13 mouse cellular contexts compared by ENCODE assay signal in the genomic region with DNA sequence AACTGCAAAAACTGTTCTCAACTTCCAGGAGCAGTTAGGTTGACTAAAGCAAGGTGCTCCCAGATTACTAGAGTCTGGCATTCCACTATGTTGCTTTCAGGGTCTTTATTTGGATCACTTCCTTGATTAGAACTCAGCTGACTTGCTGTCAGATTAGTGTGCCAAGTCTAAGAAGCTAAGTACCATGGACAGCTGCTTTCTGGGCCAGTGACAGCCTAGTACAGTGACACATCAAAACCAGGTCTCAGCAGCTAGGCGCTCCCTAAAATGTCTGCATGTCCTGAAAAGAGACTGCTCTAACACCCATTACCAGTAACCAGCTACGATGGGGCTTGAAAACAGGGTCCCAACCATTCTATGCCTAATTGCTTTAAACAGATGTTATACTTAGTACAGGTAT. TPM values are rescaled to one million over a fixed set of nuclear protein-coding genes. Genes with fewer than 3 reads are reported as not detected.
DNase-seq lines count a peak whose midpoint lies in the region; ATAC-seq and TF ChIP-seq lines count a peak whose summit lies in the region.
"Had no signal": no experiment of that assay in that cellular context is flagged by ENCODE, and none has a peak within 500 bp of the region (broad histone marks: within the 10 kb centered on the region; RNA-seq: fewer than 3 reads in every experiment).

No protein-coding gene starts in this region.

- intact Hi-C loops in heart, postnatal 14 days (cut with DNase I), result no loop called here

- H3K4me2 ChIP-seq in midbrain, postnatal 0 days (ENCODE audit: low read depth, low read length, poor library complexity, severe bottlenecking), result no peak overlapping the region
- H3K4me2 ChIP-seq in stomach, postnatal 0 days (replicated peaks; ENCODE audit: low read depth), result no peak overlapping the region
- H3K4me2 ChIP-seq: embryonic facial prominence, embryonic 13.5 days; liver, embryonic 11.5 days had no signal

- no peak overlapping the region for H3K4me3 ChIP-seq in heart, embryonic 10.5 days
- no peak overlapping the region for H3K4me3 ChIP-seq in midbrain, postnatal 0 days (ENCODE audit: low read depth, low read length)
- H3K4me3 ChIP-seq in midbrain, embryonic 10.5 days, result no peak overlapping the region
- no peak overlapping the region for H3K4me3 ChIP-seq in stomach, postnatal 0 days (ENCODE audit: low read depth, low read length)
- H3K4me3 ChIP-seq: embryonic facial prominence, embryonic 13.5 days had no signal

- H3K9ac ChIP-seq in midbrain, postnatal 0 days (replicated peaks; ENCODE audit: low read length, poor library complexity, severe bottlenecking), result no peak overlapping the region
- no peak overlapping the region for H3K9ac ChIP-seq in stomach, postnatal 0 days (ENCODE audit: low read length)
- H3K9ac ChIP-seq: embryonic facial prominence, embryonic 13.5 days had no signal

- H3K27ac ChIP-seq in heart, embryonic 10.5 days, result no peak overlapping the region
- no peak overlapping the region for H3K27ac ChIP-seq in midbrain, postnatal 0 days (ENCODE audit: low read depth, low read length)
- H3K27ac ChIP-seq in midbrain, embryonic 10.5 days (replicated peaks), result no peak overlapping the region
- no peak overlapping the region for H3K27ac ChIP-seq in stomach, postnatal 0 days (replicated peaks)
- H3K27ac ChIP-seq: embryonic facial prominence, embryonic 13.5 days had no signal

- no peaks in the 10 kb centered on the region for H3K9me3 ChIP-seq in heart, embryonic 10.5 days
- H3K9me3 ChIP-seq in midbrain, postnatal 0 days (ENCODE audit: low read length), result no peaks in the 10 kb centered on the region
- H3K9me3 ChIP-seq in midbrain, embryonic 10.5 days (replicated peaks), result no peaks in the 10 kb centered on the region
- no peaks in the 10 kb centered on the region for H3K9me3 ChIP-seq in stomach, postnatal 0 days (ENCODE audit: control insufficient read depth, low read length)
- H3K9me3 ChIP-seq: embryonic facial prominence, embryonic 13.5 days had no signal

- H3K4me1 ChIP-seq in heart, embryonic 10.5 days, result peaks cover 4% of the 10 kb centered on the region; the same call in 1 of the 2 replicates
- H3K4me1 ChIP-seq in midbrain, postnatal 0 days (ENCODE audit: insufficient read depth, low read length), result no peaks in the 10 kb centered on the region
- peaks cover 21% of the 10 kb centered on the region for H3K4me1 ChIP-seq in midbrain, embryonic 10.5 days
- H3K4me1 ChIP-seq in stomach, postnatal 0 days (replicated peaks; ENCODE audit: control insufficient read depth, insufficient read depth), result no peaks in the 10 kb centered on the region
- H3K4me1 ChIP-seq: embryonic facial prominence, embryonic 13.5 days had no signal

- no peaks in the 10 kb centered on the region for H3K27me3 ChIP-seq in heart, embryonic 10.5 days (ENCODE audit: insufficient read depth, poor library complexity, severe bottlenecking)
- H3K27me3 ChIP-seq in midbrain, postnatal 0 days (ENCODE audit: insufficient read depth, low read length), result no peaks in the 10 kb centered on the region
- no peaks in the 10 kb centered on the region for H3K27me3 ChIP-seq in midbrain, embryonic 10.5 days (ENCODE audit: low read depth, poor library complexity, severe bottlenecking)
- H3K27me3 ChIP-seq in stomach, postnatal 0 days (ENCODE audit: control insufficient read depth, insufficient read depth, low read length), result no peaks in the 10 kb centered on the region
- H3K27me3 ChIP-seq: embryonic facial prominence, embryonic 13.5 days had no signal

- no peak for TF ChIP-seq CTCF in midbrain, postnatal 0 days (IDR thresholded peaks at IDR 0.05)
- no peak for TF ChIP-seq CTCF in stomach, postnatal 0 days (IDR thresholded peaks at IDR 0.05; ENCODE audit: low read depth)

- 53% methylated on average over 2 of the region's 2 CpGs for WGBS in heart, embryonic 10.5 days
- 56% methylated on average over 2 of the region's 2 CpGs for WGBS in midbrain, postnatal 0 days
- WGBS in midbrain, embryonic 10.5 days, result 69% methylated on average over 2 of the region's 2 CpGs
- WGBS in stomach, postnatal 0 days, result 47% methylated on average over 2 of the region's 2 CpGs

- DNase-seq in heart, postnatal 14 days, result peak; percentile 26 to 60
- DNase-seq in heart, embryonic 10.5 days (ENCODE audit: low spot score), result no peak
- peak; percentile 60 for DNase-seq in midbrain, postnatal 0 days (ENCODE audit: low spot score)
- no peak for DNase-seq in midbrain, embryonic 10.5 days (ENCODE audit: low spot score)
- peak; percentile 34 for DNase-seq in embryo, embryonic 11.5 days (ENCODE audit: low read depth, low spot score)
- DNase-seq in stomach, postnatal 0 days (ENCODE audit: low spot score), result peak; percentile 22
- no peak for DNase-seq in gastrocnemius, adult 8-10 months (ENCODE audit: low spot score in 2 of 2)
- no peak for DNase-seq in cerebellum, postnatal 25 days
- DNase-seq: thymus, adult 18-20 months had no signal

- TF ChIP-seq EP300 in stomach, postnatal 0 days (optimal IDR thresholded peaks at IDR 0.05), result no peak

- 0 out of 2 replicates have a peak, but pooled peaks cover 4% of the 10 kb centered on the region for H3K36me3 ChIP-seq in heart, embryonic 10.5 days
- H3K36me3 ChIP-seq in midbrain, postnatal 0 days (ENCODE audit: insufficient read depth, low read length), result no peaks in the 10 kb centered on the region
- no peaks in the 10 kb centered on the region for H3K36me3 ChIP-seq in midbrain, embryonic 10.5 days
- no peaks in the 10 kb centered on the region for H3K36me3 ChIP-seq in stomach, postnatal 0 days (ENCODE audit: control insufficient read depth, insufficient read depth, low read length)
- H3K36me3 ChIP-seq: embryonic facial prominence, embryonic 13.5 days had no signal

- ATAC-seq in midbrain, postnatal 0 days (ENCODE audit: low FRiP score), result no peak
- ATAC-seq in stomach, postnatal 0 days (ENCODE audit: low FRiP score, low TSS enrichment), result no peak
- ATAC-seq: Patski had no signal

RNA-seq across cellular contexts. Expression of a gene that starts 8.7 kb away (rescaled TPM):
- total RNA-seq in heart, postnatal 14 days (2021), result 1 to 10 TPM; 1.9 to 2.4 TPM
- polyA plus RNA-seq in heart, embryonic 10.5 days (2016; fragmentation: Nextera tagmentation; extraction: Ambion mirVana), result 5.0 and 6.0 TPM in 2 replicates
- 19.4 and 20.4 TPM in 2 replicates for total RNA-seq in midbrain, postnatal 0 days (2014; rRNA removed)
- polyA plus RNA-seq in midbrain, postnatal 0 days (2015; fragmentation: Nextera tagmentation; extraction: Ambion mirVana), result 2.9 and 3.3 TPM in 2 replicates
- polyA plus RNA-seq in midbrain, embryonic 10.5 days (2016; fragmentation: Nextera tagmentation; extraction: Ambion mirVana), result 0.92 and 1.1 TPM in 2 replicates
- polyA plus RNA-seq in stomach, postnatal 0 days (2015; fragmentation: Nextera tagmentation; extraction: Ambion mirVana), result 0.05 and 0.11 TPM in 2 replicates
- under 1 TPM; 0.39 to 0.58 (median 0.52) TPM for total RNA-seq in gastrocnemius, adult 8-10 months (2022)
- total RNA-seq: neutrophil, adult 5-6 weeks had no signal
- polyA plus RNA-seq: Patski had no signal

Comparison
In these comparisons a context has a peak if more than half of its experiments do, and no peak if none do; other contexts are left out.
1. DNase-seq: peak in heart, postnatal 14 days (2 of 2), midbrain, postnatal 0 days (single experiment), embryo, embryonic 11.5 days (single experiment) and stomach, postnatal 0 days (single experiment); none in heart, embryonic 10.5 days (single experiment), midbrain, embryonic 10.5 days (single experiment), gastrocnemius, adult 8-10 months (0 of 2) and cerebellum, postnatal 25 days (0 of 2).